Mouse (Mus musculus): ENCODE results near the gene Btbd35f22. TPM values are rescaled to one million over a fixed set of nuclear protein-coding genes. Genes with fewer than 3 reads are reported as not detected.
"Not testable (repeated sequence)": the region's sequence is repeated elsewhere in the genome, so short reads cannot be mapped to it uniquely, and the experiment has no call there.

Btbd35f22 gene
- polyA plus RNA-seq (2012; rRNA removed), result not detected in 2 replicates

DNA sequence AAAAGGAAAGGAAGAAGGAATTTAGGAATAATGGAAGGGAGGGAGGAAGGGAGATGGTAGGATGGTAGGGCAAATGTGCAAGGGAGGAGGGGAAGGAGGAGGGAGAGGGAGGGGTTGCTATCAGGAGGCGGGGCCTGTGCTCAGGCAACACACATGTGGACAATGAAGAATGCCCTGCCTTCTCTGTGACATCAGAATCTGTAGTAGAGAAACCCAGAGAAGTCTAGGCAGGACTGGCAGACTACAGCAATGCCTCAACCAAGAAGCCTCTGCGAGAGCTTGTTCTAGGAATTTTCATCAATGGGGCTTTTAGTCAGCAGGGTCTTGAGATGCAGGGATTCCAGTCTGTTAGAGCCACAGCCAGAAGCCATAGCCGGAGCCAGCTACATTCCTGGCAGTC is at the start of gene Btbd35f22:
Gene Btbd35f22, plus strand, starts transcription at position 301 of the 400 bp plus-strand sequence.
- H3K27me3 ChIP-seq (ENCODE audit: control insufficient read depth, insufficient read depth, low read length); H3K27ac ChIP-seq (ENCODE audit: insufficient read depth, low read length); H3K4me3 ChIP-seq (replicated peaks; ENCODE audit: insufficient read depth, low read depth, low read length); DNase-seq; H3K4me1 ChIP-seq (ENCODE audit: control insufficient read depth, insufficient read depth, low read length): not testable (repeated sequence)
- WGBS, result no CpG with 5 or more reads among the region's 3 CpGs

Other genes starting within 250 kb of the Btbd35f22 start
- gene Gm21637, start 85.8 kb upstream of the Btbd35f22 start, polyA plus RNA-seq (2012; rRNA removed), result not detected in 2 replicates
- not detected in 2 replicates for gene Btbd35f2, start 230.6 kb downstream of the Btbd35f22 start, polyA plus RNA-seq (2012; rRNA removed)